Mouse (Mus musculus): ENCODE measurements at regions not wholly inside any gene's neighbourhood (a gene's known extent, or its start where the extent isn't known, plus 50 kb on each side); places are given as distances from the start of the nearest gene placed in this dataset.
A peak's percentile ranks its signal among the peaks of the same experiment; 100 is the strongest.

GRCm38 (mm10) chr3:52640250-52641147 lies 372.4 kb downstream of the Foxo1 start:
- H3K9me3 ChIP-seq (ENCODE audit: control insufficient read depth, low read length): no peaks in the 10 kb centered on the region
- no peak overlapping the region for H3K4me2 ChIP-seq (replicated peaks; ENCODE audit: low read depth, low read length)
- no peak overlapping the region for H3K9ac ChIP-seq (ENCODE audit: low read depth, low read length)
- no peak overlapping the region for H3K27ac ChIP-seq (ENCODE audit: low read depth, low read length)
- no peaks in the 10 kb centered on the region for H3K27me3 ChIP-seq (ENCODE audit: control insufficient read depth, insufficient read depth, low read length)
- no peaks in the 10 kb centered on the region for H3K36me3 ChIP-seq (ENCODE audit: control insufficient read depth, insufficient read depth, low read length)
- WGBS: 69% methylated on average over 16 of the region's 16 CpGs
- ATAC-seq (ENCODE audit: low FRiP score, low TSS enrichment): no peak
- peaks cover 6% of the 10 kb centered on the region; the same call in 1 of the 2 replicates for H3K4me1 ChIP-seq (ENCODE audit: control insufficient read depth, insufficient read depth, low read length)
- H3K4me3 ChIP-seq (ENCODE audit: low read length): no peak overlapping the region

GRCm38 (mm10) chr3:52638816-52639215 lies 370.7 kb downstream of the Foxo1 start:
- H3K27me3 ChIP-seq (ENCODE audit: control insufficient read depth, insufficient read depth, low read length): no peaks in the 10 kb centered on the region
- WGBS: 86% methylated on average over 5 of the region's 5 CpGs
- H3K9ac ChIP-seq (ENCODE audit: low read depth, low read length): no peak overlapping the region
- ATAC-seq (ENCODE audit: low FRiP score, low TSS enrichment): no peak
- H3K27ac ChIP-seq (ENCODE audit: low read depth, low read length): no peak overlapping the region
- no peaks in the 10 kb centered on the region for H3K36me3 ChIP-seq (ENCODE audit: control insufficient read depth, insufficient read depth, low read length)
- no peak overlapping the region for H3K4me3 ChIP-seq (ENCODE audit: low read length)
- H3K4me2 ChIP-seq (replicated peaks; ENCODE audit: low read depth, low read length): no peak overlapping the region
- no peaks in the 10 kb centered on the region; the same call in 1 of the 2 replicates for H3K4me1 ChIP-seq (ENCODE audit: control insufficient read depth, insufficient read depth, low read length)
- no peaks in the 10 kb centered on the region for H3K9me3 ChIP-seq (ENCODE audit: control insufficient read depth, low read length)

- H3K4me1 ChIP-seq (ENCODE audit: control insufficient read depth, insufficient read depth, low read length): no peaks in the 10 kb centered on the region
- H3K4me2 ChIP-seq (replicated peaks; ENCODE audit: low read depth, low read length): no peak overlapping the region
- no peak overlapping the region for H3K9ac ChIP-seq (ENCODE audit: low read depth, low read length)
- no peaks in the 10 kb centered on the region for H3K36me3 ChIP-seq (ENCODE audit: control insufficient read depth, insufficient read depth, low read length)
- H3K9me3 ChIP-seq (ENCODE audit: control insufficient read depth, low read length): no peaks in the 10 kb centered on the region
- peak; percentile 66; the same call in 1 of the 2 replicates for ATAC-seq (ENCODE audit: low FRiP score, low TSS enrichment)
- WGBS: 20% methylated on average over 6 of the region's 6 CpGs
- H3K27ac ChIP-seq (ENCODE audit: low read depth, low read length): no peak overlapping the region
- no peaks in the 10 kb centered on the region for H3K27me3 ChIP-seq (ENCODE audit: control insufficient read depth, insufficient read depth, low read length)
- H3K4me3 ChIP-seq (ENCODE audit: low read length): no peak overlapping the region
Observed at GRCm38 (mm10) chr3:52634353-52634752, 366.2 kb downstream of the Foxo1 start.

- no peaks in the 10 kb centered on the region for H3K27me3 ChIP-seq (ENCODE audit: control insufficient read depth, insufficient read depth, low read length)
- no peak overlapping the region for H3K9ac ChIP-seq (ENCODE audit: low read depth, low read length)
- H3K9me3 ChIP-seq (ENCODE audit: control insufficient read depth, low read length): no peaks in the 10 kb centered on the region
- no peak overlapping the region for H3K4me3 ChIP-seq (ENCODE audit: low read length)
- H3K4me1 ChIP-seq (ENCODE audit: control insufficient read depth, insufficient read depth, low read length): no peaks in the 10 kb centered on the region
- no peak overlapping the region for H3K27ac ChIP-seq (ENCODE audit: low read depth, low read length)
- no peaks in the 10 kb centered on the region for H3K36me3 ChIP-seq (ENCODE audit: control insufficient read depth, insufficient read depth, low read length)
- no peak overlapping the region for H3K4me2 ChIP-seq (replicated peaks; ENCODE audit: low read depth, low read length)
- no peak for ATAC-seq (ENCODE audit: low FRiP score, low TSS enrichment)
- WGBS: 81% methylated on average over 15 of the region's 15 CpGs
Observed at GRCm38 (mm10) chr3:52633491-52634100, 365.5 kb downstream of the Foxo1 start.

DNA sequence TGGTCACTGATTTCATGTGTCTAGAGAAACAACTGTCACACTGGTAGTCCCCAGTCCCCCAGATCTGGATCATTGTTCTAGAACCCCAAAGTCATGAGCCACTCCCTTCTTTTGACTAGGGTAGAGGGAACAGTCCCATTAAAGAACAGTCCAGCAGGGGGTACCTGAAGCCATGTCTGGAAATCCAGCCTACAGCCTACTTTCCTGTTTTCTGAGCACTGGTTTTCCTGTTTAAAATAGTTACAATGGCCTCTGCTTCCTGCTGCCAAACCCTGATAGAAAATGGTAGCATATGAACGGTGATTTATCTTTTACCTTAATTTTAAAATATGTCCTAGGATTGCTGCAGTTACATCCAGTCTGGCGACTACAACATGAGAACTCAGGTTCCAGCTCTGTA lies 364.5 kb downstream of the Foxo1 start:
- ATAC-seq (ENCODE audit: low FRiP score, low TSS enrichment): no peak
- Histone ChIP-seq H3K27me3 (ENCODE audit: control insufficient read depth, insufficient read depth, low read length) (no peaks in the 10 kb centered on the region), H3K36me3 (ENCODE audit: control insufficient read depth, insufficient read depth, low read length) (no peaks in the 10 kb centered on the region), H3K4me1 (ENCODE audit: control insufficient read depth, insufficient read depth, low read length) (no peaks in the 10 kb centered on the region), H3K4me2 (replicated peaks; ENCODE audit: low read depth, low read length) (no peak overlapping the region), H3K4me3 (ENCODE audit: low read length) (no peak overlapping the region), H3K27ac (ENCODE audit: low read depth, low read length) (no peak overlapping the region), H3K9ac (ENCODE audit: low read depth, low read length) (no peak overlapping the region), H3K9me3 (ENCODE audit: control insufficient read depth, low read length) (no peaks in the 10 kb centered on the region)
- 89% methylated on average over 2 of the region's 2 CpGs for WGBS

DNA sequence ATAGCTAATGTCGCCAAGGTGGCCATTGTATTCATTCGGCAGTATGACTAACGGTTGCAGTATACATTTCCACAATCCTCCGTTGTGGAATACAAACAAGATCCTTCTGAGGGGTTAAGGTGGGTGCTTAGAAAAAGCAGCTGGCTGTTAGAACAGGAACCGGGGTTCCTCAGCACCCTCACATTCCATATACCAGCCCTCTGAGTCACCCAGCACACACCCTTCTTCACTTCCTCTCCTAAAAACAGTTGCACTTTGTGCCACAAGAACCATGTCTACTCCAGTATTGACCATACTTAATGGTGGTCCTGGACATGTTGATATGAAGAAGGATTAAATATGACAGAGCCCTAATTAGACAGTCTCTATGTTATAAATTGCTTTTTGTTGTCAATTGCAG lies 362.1 kb downstream of the Foxo1 start:
- 81% methylated on average over 5 of the region's 5 CpGs for WGBS
- Histone ChIP-seq H3K36me3 (ENCODE audit: control insufficient read depth, insufficient read depth, low read length) (no peaks in the 10 kb centered on the region), H3K27ac (ENCODE audit: low read depth, low read length) (no peak overlapping the region), H3K9ac (ENCODE audit: low read depth, low read length) (no peak overlapping the region), H3K27me3 (ENCODE audit: control insufficient read depth, insufficient read depth, low read length) (no peaks in the 10 kb centered on the region), H3K4me3 (ENCODE audit: low read length) (no peak overlapping the region), H3K4me1 (ENCODE audit: control insufficient read depth, insufficient read depth, low read length) (no peaks in the 10 kb centered on the region), H3K9me3 (ENCODE audit: control insufficient read depth, low read length) (no peaks in the 10 kb centered on the region), H3K4me2 (replicated peaks; ENCODE audit: low read depth, low read length) (no peak overlapping the region)
- no peak for ATAC-seq (ENCODE audit: low FRiP score, low TSS enrichment)

DNA sequence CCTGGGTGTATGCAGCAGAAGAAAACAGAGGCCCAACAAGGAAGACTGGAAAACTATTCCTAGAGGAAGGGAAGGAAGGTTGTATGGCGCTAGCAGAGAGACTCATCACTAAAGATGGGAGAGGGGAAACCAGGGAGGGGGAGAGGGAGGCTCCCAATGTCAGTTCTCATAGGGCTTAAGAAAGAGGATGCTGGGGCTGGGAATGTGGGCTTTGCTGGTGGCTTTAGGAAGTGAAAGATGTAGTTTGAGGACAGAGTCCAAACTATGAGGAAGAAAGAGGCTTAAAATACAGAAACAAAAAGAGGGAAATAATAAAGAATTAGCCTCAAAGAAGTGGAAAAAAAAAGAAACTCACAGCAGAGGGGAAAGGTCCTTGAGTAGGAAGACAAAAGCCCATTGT lies 357.0 kb downstream of the Foxo1 start:
- 97% methylated on average over 1 of the region's 1 CpGs for WGBS

DNA sequence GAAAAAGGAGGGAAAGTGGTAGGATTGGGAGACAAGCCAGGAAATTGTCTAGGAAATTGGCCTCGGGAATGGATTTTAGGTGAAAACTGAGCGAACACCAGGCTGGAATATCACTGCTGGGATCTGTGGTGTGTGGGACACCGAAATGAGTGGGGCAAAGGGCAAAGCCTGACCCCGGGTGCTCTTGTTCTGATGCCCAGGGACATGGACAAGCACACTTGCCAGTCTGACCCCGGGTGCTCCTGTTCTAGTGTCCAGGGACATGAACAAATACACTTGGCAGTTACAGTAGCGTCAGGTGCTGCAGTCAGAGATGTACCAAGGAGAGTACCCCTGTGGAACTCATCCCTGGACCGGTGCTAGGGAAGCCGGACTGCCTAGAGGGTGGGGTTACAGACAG lies 354.4 kb downstream of the Foxo1 start:
- no peak overlapping the region for H3K27ac ChIP-seq (ENCODE audit: low read depth, low read length)
- H3K27me3 ChIP-seq (ENCODE audit: control insufficient read depth, insufficient read depth, low read length): no peaks in the 10 kb centered on the region
- no peaks in the 10 kb centered on the region for H3K36me3 ChIP-seq (ENCODE audit: control insufficient read depth, insufficient read depth, low read length)
- 92% methylated on average over 8 of the region's 8 CpGs for WGBS
- H3K4me2 ChIP-seq (replicated peaks; ENCODE audit: low read depth, low read length): no peak overlapping the region
- ATAC-seq (ENCODE audit: low FRiP score, low TSS enrichment): no peak
- no peaks in the 10 kb centered on the region for H3K4me1 ChIP-seq (ENCODE audit: control insufficient read depth, insufficient read depth, low read length)
- no peak overlapping the region for H3K4me3 ChIP-seq (ENCODE audit: low read length)
- no peaks in the 10 kb centered on the region for H3K9me3 ChIP-seq (ENCODE audit: control insufficient read depth, low read length)
- H3K9ac ChIP-seq (ENCODE audit: low read depth, low read length): no peak overlapping the region

More for the DNA sequence above, 357.0 kb downstream of the Foxo1 start:
- Histone ChIP-seq H3K9me3 (ENCODE audit: control insufficient read depth, low read length) (no peaks in the 10 kb centered on the region), H3K9ac (ENCODE audit: low read depth, low read length) (no peak overlapping the region), H3K4me2 (replicated peaks; ENCODE audit: low read depth, low read length) (no peak overlapping the region), H3K4me1 (ENCODE audit: control insufficient read depth, insufficient read depth, low read length) (no peaks in the 10 kb centered on the region), H3K36me3 (ENCODE audit: control insufficient read depth, insufficient read depth, low read length) (no peaks in the 10 kb centered on the region), H3K4me3 (ENCODE audit: low read length) (no peak overlapping the region), H3K27me3 (ENCODE audit: control insufficient read depth, insufficient read depth, low read length) (no peaks in the 10 kb centered on the region), H3K27ac (ENCODE audit: low read depth, low read length) (no peak overlapping the region)
- ATAC-seq (ENCODE audit: low FRiP score, low TSS enrichment): no peak

DNA sequence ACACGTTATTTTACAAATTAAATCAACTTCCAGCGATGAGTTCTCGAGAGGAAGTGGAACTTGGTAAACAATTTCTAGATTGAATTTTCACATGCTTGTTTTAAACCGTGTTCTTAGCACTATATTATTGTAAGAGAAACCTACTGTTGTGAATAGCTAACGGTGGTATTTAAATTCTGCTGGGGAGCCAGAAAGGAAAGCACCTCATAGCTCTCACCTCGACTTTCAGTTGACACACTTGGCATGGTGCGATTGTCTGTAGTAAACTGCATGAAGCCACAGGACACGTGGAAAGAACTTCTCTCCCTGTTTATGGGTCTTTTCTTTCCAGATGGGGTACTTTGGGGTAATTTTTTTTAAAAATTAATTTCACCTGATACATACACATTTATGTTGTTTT lies 353.8 kb downstream of the Foxo1 start:
- H3K9ac ChIP-seq (ENCODE audit: low read depth, low read length): no peak overlapping the region
- H3K4me3 ChIP-seq (ENCODE audit: low read length): no peak overlapping the region
- no peaks in the 10 kb centered on the region for H3K36me3 ChIP-seq (ENCODE audit: control insufficient read depth, insufficient read depth, low read length)
- no peaks in the 10 kb centered on the region for H3K4me1 ChIP-seq (ENCODE audit: control insufficient read depth, insufficient read depth, low read length)
- H3K27ac ChIP-seq (ENCODE audit: low read depth, low read length): no peak overlapping the region
- no peaks in the 10 kb centered on the region for H3K27me3 ChIP-seq (ENCODE audit: control insufficient read depth, insufficient read depth, low read length)
- no peak for ATAC-seq (ENCODE audit: low FRiP score, low TSS enrichment)
- H3K4me2 ChIP-seq (replicated peaks; ENCODE audit: low read depth, low read length): no peak overlapping the region
- WGBS: 91% methylated on average over 8 of the region's 8 CpGs
- no peaks in the 10 kb centered on the region for H3K9me3 ChIP-seq (ENCODE audit: control insufficient read depth, low read length)
